Mouse (Mus musculus): ENCODE results near the gene Serinc3.
A peak's percentile ranks its signal among the peaks of the same experiment; 100 is the strongest.

Serinc3 gene

DNA sequence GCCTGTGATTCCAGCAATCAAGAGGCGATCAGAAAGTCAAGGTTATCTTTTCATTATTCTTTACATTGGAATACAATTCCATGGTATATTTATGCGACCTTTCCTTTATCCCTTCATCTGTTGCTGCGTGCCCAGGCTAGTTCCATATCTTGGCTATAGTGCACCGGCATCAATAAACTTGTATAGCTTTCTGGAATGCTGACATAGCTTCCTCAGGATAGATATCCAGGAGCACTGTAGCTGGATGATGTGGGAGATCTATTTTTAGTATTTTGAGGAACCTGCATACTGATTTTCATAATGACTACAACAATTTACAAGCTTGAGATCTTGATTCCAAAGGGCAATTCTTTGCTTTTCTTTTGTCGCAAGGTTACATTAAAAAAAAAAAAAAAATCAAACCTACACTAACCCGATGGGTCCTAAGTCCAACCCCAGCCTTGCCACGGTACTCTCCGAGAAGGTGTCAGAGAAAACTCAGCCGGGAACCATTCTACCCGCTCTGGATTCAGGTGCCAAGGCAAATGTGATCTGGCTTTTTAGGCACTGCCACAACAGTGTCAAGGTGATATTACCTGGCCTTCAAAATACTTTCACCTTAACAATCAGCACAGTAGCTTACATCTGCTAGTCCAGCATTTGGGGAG lies 51.2 kb downstream of the Serinc3 start:
- peak; percentile 54 to 60 for DNase-seq

DNA sequence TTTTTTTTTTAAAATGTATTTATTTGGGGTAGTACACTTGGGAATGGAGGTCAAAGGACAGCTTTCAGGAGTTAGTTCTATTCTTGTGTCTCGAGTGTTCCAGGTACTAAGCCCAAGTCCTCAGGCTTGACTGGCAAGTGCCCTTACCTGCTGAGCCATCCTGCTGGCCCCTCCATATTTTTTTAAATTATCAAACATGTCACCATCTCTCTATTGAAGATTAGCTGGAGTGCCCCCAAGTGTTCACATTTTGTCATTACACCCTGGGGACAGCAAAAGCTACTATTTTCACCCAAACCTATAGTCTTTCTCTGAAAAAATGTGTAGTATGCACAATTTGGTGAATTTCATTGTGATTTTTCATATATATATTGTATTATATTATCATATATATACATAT lies 52.8 kb downstream of the Serinc3 start:
- DNase-seq = peak; percentile 45 to 76

DNA sequence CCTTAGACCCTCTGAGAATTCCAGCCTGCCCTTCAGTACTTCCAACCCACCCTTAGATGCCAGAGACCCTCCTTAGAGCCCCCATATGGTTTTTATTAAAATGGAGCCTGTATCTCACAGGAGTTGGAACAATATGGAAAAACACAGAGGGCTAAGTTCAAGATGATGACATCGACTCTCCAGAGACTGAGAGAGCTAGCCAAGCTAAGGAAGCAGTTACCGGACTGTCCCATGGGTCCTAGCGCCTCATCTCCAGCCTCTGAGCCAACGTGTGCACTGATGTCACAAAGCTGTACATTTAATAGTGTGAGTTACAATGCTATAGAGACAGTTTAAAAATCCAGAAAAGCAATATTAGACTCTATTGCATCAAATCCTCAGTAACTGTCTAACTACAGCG lies 53.9 kb downstream of the Serinc3 start:
- no peak for DNase-seq

DNA sequence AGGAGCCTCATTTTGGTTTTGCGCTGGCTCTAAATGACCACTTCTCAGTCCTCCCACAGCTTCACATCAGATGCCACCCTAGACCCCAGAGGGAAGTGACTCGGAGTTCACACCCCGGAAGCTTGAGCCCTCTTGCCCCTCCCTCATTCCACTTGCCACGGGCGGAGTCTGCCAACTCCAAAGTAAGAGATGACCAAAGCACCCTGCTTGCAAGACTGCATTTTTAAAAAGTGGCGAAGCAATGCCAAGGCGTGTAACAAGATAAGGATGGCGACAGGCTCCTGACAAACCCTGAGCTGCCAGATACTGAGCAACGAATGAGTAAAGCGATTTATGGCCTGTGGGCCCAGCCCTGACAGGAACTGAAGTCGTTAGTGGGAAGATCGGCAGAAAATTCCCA lies 54.7 kb downstream of the Serinc3 start:
- no peak for DNase-seq

DNA sequence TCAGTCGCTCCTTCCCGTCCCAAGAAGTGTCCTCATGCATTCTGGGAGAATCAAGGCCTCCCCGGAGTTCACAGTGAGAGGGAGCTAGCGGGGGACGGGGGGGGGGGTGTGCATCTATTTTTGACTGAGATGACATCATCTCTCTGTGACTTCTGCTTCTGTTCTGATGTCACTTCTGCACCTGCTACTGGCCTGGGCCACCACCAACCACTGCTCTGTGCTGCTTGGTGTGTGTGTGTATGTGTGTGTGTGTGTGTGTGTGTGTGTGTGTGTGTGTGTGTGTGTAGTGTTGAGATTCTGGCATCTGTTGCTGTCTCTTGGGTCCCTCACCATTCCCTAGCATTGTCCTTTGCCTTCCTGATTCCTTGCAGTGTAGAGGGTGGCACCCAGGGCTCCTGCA lies 57.4 kb downstream of the Serinc3 start:
- DNase-seq = no peak

DNA sequence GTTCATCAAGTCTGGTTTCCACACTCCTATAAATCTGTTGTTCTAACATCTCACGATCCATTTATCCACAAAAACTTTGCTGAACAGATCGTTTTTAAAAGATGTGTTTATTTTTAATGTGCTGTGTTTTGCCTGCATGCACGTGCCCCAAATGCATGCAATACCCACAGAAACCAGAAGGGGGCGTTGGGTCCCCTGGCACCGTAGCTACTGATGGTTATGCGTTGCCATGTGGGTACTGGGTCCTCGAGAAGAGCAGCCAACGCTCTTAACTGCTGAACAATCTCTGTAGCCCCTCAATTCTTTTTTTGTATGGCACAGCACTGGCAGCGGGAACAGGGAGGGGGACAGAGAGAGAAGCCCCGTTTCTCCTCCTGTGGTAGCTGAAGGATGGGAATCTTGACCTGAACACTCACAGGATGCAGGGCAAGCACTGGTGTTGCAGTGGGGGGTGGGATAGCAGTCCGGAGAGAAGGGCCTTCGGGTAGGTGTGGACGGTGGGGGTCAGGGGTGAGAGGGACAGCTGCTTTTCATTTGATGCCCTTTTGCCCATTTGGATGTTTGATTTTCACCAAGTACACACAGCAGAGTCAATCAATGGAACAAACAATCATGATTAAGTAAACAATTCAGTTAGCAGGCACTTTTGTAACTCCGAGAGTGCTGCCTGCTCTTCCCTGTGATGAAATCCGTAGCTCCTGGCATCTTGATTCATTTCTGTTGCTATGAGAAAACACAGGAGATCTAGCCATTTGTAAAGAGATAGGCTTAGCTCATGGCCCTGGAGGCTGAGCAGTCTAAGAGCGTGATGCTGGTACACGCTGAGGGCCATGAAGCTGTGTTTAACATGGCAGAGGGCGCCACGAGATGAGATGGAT lies 58.3 kb downstream of the Serinc3 start:
- peak in 1 of 2 experiments; percentile 73 for DNase-seq

DNA sequence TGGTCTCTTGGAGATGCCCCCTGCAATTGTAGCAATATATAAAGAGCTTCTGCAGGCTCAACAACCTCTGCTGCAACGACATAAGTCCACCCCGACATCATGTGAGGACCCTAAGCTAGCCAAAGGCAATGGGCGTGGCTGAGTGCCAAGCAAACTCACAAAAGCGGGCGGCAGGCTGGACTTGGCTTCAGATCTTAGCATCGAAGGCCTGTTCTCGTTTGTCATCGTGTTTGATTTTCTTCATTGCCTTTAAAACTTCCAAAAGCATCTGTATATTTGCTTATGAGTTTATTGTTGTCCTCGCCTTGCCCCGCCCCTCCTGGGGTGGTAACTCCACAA lies 60.9 kb downstream of the Serinc3 start:
- DNase-seq = no peak

DNA sequence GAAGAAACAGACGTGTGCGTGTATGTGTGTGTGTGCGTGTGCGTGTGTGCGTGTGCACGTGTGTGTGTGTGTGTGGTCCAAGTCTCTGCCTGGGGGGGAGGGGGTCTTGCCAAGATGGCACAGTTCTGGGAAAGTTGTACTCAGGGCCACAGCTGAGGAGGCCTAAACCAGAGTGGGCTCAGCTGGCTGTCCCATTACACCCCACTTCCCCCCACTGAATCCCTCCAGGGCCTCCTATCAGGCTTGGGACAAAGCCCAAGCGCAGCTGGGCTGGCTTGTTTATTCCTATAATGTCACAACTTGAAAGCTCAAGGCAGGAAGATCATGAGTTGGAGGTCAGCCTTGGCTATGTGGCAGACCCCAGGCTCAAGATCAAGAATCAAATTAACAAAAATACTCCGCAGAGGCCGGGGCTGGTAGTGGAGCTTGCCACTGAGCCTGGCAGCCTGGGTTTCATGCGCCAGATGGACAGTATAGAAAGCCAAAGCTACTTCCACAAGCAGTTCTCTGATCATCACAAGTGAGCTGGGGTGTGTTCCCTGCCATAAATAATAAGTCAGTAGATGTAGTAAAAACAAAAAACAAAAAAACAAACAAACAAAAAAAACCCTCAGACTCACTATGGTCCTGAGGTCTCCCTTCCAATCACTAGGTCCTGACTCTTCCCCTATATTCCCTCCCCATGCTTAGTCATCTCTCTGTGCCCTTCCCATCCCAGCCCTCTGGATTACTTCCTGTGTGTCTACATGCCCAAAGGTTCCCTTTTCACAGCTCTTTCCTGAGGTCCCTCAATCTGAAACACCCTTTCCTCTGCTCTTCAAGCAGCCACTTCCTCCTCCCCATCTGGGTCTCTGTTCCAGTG lies 61.5 kb downstream of the Serinc3 start:
- DNase-seq = no peak

DNA sequence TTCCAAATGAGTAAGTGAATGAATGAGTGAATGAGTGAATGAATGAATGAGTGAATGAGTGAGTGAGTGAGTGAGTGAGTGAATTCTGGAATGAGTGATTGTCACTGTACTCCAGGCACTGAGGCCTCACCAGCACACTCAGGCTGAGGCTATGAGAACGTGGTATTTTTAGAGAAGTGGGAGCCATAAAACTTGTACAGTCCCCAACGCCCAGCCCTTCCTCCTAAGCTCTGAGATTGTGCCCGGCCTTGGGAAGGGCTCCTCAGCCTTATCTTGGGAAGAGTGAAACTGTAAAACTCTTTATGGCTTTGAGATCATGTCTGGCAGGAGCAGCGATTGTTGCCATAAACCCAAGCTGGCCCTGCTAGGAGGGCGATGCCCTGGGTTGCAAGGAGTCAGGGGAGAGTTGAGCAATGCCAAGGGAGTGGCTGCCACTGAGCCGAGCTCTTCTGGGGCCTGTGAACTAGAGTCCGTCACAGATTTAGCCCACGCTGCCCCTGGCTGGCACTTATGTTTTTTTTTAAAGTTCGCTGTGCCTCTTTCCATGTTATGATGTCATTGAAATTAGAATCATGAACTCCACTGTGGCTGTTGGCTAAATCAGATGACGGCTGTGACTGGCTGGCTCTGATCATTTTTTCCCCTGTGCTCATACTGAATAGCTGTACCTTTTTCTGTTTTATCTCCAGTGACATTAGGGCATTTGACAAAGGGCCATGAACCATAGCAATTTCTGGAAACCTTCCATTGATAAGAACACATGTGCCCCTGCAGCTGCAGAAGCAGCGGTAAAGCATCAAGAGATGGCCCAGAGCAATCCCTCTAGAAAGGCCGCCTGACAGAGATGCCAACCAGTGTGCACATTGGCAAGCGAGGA lies 64.6 kb downstream of the Serinc3 start:
- no peak for DNase-seq

DNA sequence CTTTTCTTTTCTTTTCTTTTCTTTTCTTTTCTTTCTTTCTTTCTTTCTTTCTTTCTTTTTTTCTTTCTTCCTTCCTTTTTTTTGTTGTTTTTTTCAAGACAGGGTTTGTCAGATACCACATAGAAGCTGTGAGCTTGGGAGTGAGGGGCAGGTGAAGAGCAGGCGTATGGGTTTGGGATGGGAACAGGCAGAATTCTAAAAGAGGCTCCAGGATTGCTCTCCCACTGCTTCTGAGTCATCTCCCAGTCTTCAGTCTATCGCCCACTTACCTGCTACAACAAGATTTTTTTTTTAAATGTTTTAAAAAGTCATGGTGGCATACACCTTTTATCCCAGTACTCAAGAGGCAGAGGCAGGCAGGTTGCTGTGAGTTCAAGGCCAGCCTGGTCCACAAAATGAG lies 66.9 kb downstream of the Serinc3 start:
- DNase-seq = no peak

DNA sequence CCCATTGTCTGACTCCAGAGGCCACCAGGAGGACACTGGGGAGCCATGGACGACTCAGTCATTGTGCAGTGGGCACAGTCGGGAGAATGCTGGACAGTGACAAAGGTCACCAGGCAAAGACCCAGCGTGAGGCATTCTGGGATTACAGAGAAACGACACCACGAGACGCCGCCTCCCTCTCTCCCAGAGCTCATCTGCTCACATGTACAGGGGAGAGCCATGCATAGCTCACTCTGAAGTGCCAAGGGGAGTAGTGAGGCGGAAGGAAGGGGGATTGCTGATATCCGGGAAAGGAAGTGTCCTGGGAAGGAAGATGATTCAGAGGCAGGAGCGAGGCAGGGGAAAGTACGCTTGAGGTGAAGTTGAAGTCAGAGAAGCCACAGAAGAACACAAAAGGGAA lies 69.7 kb downstream of the Serinc3 start:
- DNase-seq = peak; percentile 68 to 70

DNA sequence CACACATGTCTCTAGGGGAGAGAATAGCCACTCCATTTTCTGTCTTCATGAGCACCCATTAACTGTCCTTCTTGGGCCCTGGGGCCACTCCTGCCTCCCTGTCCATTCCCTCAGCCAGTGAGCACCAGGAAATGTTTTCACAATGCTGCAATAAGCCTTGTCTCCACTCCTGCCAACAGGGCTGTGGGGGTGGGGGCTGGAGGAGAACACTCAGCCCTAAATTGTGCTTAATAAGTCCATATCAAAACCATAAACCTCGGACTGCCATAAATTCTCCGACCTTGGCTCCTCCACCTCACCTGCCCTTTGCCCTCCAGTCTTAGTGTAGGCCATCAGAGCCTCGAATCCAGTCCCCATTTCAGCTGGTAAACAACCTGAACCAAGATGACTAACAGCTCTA lies 70.6 kb downstream of the Serinc3 start:
- DNase-seq = no peak
